8 mouse cellular contexts compared by ENCODE assay signal in the genomic region with DNA sequence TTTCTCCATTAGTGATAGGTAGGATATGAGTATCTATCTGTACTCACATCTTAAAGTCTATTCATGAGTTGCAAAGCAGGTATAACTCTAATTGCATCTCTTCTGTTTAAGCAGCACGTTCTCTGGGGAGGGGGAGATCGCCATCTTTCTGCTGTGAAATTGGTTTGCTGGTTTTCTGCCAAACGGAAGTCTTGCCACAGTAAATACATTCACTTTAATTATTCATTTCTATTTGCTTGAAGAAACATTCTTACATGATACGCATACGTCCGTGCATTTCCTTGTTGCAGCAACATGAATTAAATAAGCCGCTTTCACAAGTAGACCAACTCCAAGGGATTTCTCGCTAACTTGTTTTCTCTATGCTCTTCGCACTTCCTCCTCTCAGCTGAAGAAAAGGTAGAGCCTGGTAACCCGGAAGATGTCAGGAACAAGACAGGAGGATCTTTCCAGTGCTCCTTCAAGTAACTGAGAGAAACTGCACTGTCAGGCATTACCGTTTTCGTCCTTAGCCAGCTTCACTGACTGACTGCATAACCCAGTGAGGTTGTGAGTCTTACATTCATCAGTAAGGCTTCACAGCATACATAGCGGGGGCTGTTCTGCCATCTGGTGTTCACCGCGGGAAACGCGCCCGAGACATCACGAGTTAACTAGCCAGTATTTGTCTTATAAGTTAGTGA. TPM values are rescaled to one million over a fixed set of nuclear protein-coding genes. Genes with fewer than 3 reads are reported as not detected.
DNase-seq lines count a peak whose midpoint lies in the region.

No protein-coding gene starts in this region.

- H3K4me1 ChIP-seq in megakaryocyte, embryonic 14.5 days: peaks cover 55% of the 10 kb centered on the region

- DNase-seq in WW6 (ENCODE audit: low read depth, low spot score): peak; percentile 54
- DNase-seq in cerebellum, postnatal 14 days: peak; percentile 88
- peak; percentile 80 for DNase-seq in gastrocnemius, adult 18-20 months (ENCODE audit: low spot score)
- DNase-seq in hindlimb bud, embryonic 11.5 days (ENCODE audit: extremely low spot score, low read depth, low spot score): peak; percentile 62
- peak; percentile 82 to 83 for DNase-seq in left cerebral cortex, adult 18-20 months (ENCODE audit: low spot score in 2 of 2)
- DNase-seq in right cerebral cortex, postnatal 10 days (ENCODE audit: low spot score in 2 of 2): peak; percentile 90
- DNase-seq in urinary bladder, postnatal 25 days (ENCODE audit: low spot score): peak; percentile 72

- H3K9me3 ChIP-seq in megakaryocyte, embryonic 14.5 days: peaks cover 8% of the 10 kb centered on the region

- no peaks in the 10 kb centered on the region for H3K36me3 ChIP-seq in megakaryocyte, embryonic 14.5 days (replicated peaks; ENCODE audit: low read length)

- peak overlapping the region; percentile 48 for H3K4me3 ChIP-seq in megakaryocyte, embryonic 14.5 days (replicated peaks)

- H3K27me3 ChIP-seq in megakaryocyte, embryonic 14.5 days (replicated peaks): peaks cover 12% of the 10 kb centered on the region

RNA-seq across cellular contexts. Expression of a gene that starts 34.1 kb away (rescaled TPM):
- 10 to 100 TPM; 51.3 to 59.9 TPM for total RNA-seq in gastrocnemius, adult 18-20 months (2021)
- 100 to 1,000 TPM; 156 to 175 TPM for total RNA-seq in left cerebral cortex, adult 18-20 months (2021)
- polyA plus RNA-seq in megakaryocyte, embryonic 14.5 days (2012; ENCODE audit: insufficient read depth, low replicate concordance): 35.7 and 36.2 TPM in 2 replicates

RNA-seq across cellular contexts. Expression of a gene that starts 34.7 kb away (rescaled TPM):
- 1 to 10 TPM in 1 of 2 experiments, under 1 TPM in 1; 0.78 to 1.6 TPM for total RNA-seq in gastrocnemius, adult 18-20 months (2021)
- 1 to 10 TPM in 1 of 2 experiments, under 1 TPM in 1; 0.74 to 1.1 TPM for total RNA-seq in left cerebral cortex, adult 18-20 months (2021)
- not detected in 2 replicates for polyA plus RNA-seq in megakaryocyte, embryonic 14.5 days (2012; ENCODE audit: insufficient read depth, low replicate concordance)

RNA-seq across cellular contexts. Expression of a gene that starts 47.2 kb away (rescaled TPM):
- total RNA-seq in gastrocnemius, adult 18-20 months (2021): 1 to 10 TPM; 1.6 to 1.8 TPM
- 10 to 100 TPM; 11.3 to 12.0 TPM for total RNA-seq in left cerebral cortex, adult 18-20 months (2021)
- polyA plus RNA-seq in megakaryocyte, embryonic 14.5 days (2012; ENCODE audit: insufficient read depth, low replicate concordance): not detected in 2 replicates

Comparison
In these comparisons a context has a peak if more than half of its experiments do, and no peak if none do; other contexts are left out.
1. Peak in every context shown above with its lines: DNase-seq and H3K4me3 ChIP-seq.
2. RNA of a gene that starts 47.2 kb away (total RNA-seq): 11.3 to 12.0 TPM in left cerebral cortex, adult 18-20 months; 1.6 to 1.8 TPM in gastrocnemius, adult 18-20 months; every median in the first group is over 4 times any median in the second.